Mouse (Mus musculus) hindbrain, postnatal 0 days (tissue): ENCODE measurements around the gene Uvrag. TPM values are rescaled to one million over a fixed set of nuclear protein-coding genes. Genes with fewer than 3 reads are reported as not detected.

Source experiments
- ATAC-seq: fragments of 200-750 bp; cut with Nextera tagmentation; 2 replicates; pipeline ENCODE4 v1.8.0; 2017; ENCODE audit warnings: mild to moderate bottlenecking, moderate TSS enrichment, moderate library complexity
- DNase-seq: peaks from one replicate; pipeline ENCODE4 v3.0.0-alpha.2; 2015; ENCODE audit warnings: low spot score
- H3K27ac ChIP-seq: fragments of 300-500 bp; sonication (generic); 2 replicates; pipeline ENCODE4 v1.5.1; 2014; ENCODE audit warnings: mild to moderate bottlenecking
- H3K27me3 ChIP-seq: fragments of 300-500 bp; sonication (generic); 2 replicates; pipeline ENCODE4 v1.6.1; 2014; ENCODE audit warnings: low read length, mixed read lengths; ENCODE audit not compliant: insufficient read depth
- H3K36me3 ChIP-seq: fragments of 300-500 bp; sonication (generic); 2 replicates; pipeline ENCODE4 v1.6.1; 2014; ENCODE audit warnings: low read length, mixed read lengths; ENCODE audit not compliant: insufficient read depth
- H3K4me1 ChIP-seq: fragments of 300-500 bp; sonication (generic); 2 replicates; pipeline ENCODE4 v1.6.1; 2014; ENCODE audit warnings: antibody characterized with exemption, low read length, mixed read lengths; ENCODE audit not compliant: insufficient read depth
- H3K4me2 ChIP-seq: fragments of 300-500 bp; sonication (generic); 2 replicates; pipeline ENCODE4 v1.6.1; 2014; ENCODE audit warnings: low read depth, mild to moderate bottlenecking, low read length, moderate library complexity, mixed read lengths
- H3K4me3 ChIP-seq: fragments of 300-500 bp; sonication (generic); 2 replicates; pipeline ENCODE4 v1.5.1; 2014; ENCODE audit warnings: low read length
- H3K9ac ChIP-seq: fragments of 300-500 bp; sonication (generic); replicated peaks from 2 replicates; pipeline ENCODE4 v1.6.1; 2014; ENCODE audit warnings: mild to moderate bottlenecking, low read length, moderate library complexity, mixed read lengths
- H3K9me3 ChIP-seq: fragments of 300-500 bp; sonication (generic); 2 replicates; pipeline ENCODE4 v1.6.1; 2016; ENCODE audit warnings: low read length, mixed read lengths
- CTCF ChIP-seq: IDR thresholded peaks from 2 replicates; pipeline ENCODE4 v1.5.1; 2016; ENCODE audit warnings: antibody characterized with exemption, control low read depth, low read depth
- WGBS: fragments of 180-500 bp; shearing (Covaris S2); extraction: QIAGEN DNeasy Blood & Tissue Kit; methylation state at CpG from one replicate; pipeline ENCODE4 v1.1.7; 2014; 5-methylcytosine and 5-hydroxymethylcytosine counted together
- polyA plus RNA-seq: library from polyadenylated mRNA; unstranded; fragments of >200 nt; fragmentation: Nextera tagmentation; extraction: Ambion mirVana; gene quantifications from 2 replicates; pipeline ENCODE4 v1.2.1, GENCODE M21; 2015
- total RNA-seq: library from RNA; depleted of rRNA; stranded (reverse); fragments of >200 nt; gene quantifications from 2 replicates; pipeline ENCODE4 v1.2.3, GENCODE M21; 2014

The Uvrag gene
- total and polyA plus RNA-seq, 2 experiments from 2014 or later: 16.5 to 36.7 TPM

DNA sequence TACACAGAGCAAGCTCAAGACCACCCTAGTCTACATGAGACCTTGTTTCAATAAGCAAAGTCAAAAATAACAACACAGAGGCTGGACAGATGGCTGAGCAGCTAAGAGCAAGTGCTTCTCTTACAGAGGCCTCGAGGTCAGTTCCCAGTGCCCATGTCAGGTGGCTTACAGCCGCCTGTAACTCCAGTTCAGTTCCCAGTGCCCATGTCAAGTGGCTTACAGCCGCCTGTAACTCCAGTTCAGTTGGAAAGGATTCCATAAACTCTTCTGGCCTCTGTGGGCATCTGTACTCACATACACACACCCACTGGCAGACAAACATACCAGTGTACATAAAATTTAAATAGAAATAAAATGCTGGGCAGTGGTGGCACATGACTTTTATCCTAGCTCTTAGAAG, 46.6 kb downstream of the Uvrag start:
- Histone ChIP-seq H3K4me1 (no peaks in the 10 kb centered on the region), H3K36me3 (peaks cover 9% of the 10 kb centered on the region; the same call in 1 of the 2 replicates), H3K9ac (no peak overlapping the region), H3K27me3 (no peaks in the 10 kb centered on the region), H3K4me2 (no peak overlapping the region), H3K9me3 (no peaks in the 10 kb centered on the region), H3K4me3 (no peak overlapping the region), H3K27ac (no peak overlapping the region)
- TF ChIP-seq CTCF: no peak
- ATAC-seq (no peak), DNase-seq (no peak)
- 91% methylated on average over 3 of the region's 3 CpGs for WGBS

DNA sequence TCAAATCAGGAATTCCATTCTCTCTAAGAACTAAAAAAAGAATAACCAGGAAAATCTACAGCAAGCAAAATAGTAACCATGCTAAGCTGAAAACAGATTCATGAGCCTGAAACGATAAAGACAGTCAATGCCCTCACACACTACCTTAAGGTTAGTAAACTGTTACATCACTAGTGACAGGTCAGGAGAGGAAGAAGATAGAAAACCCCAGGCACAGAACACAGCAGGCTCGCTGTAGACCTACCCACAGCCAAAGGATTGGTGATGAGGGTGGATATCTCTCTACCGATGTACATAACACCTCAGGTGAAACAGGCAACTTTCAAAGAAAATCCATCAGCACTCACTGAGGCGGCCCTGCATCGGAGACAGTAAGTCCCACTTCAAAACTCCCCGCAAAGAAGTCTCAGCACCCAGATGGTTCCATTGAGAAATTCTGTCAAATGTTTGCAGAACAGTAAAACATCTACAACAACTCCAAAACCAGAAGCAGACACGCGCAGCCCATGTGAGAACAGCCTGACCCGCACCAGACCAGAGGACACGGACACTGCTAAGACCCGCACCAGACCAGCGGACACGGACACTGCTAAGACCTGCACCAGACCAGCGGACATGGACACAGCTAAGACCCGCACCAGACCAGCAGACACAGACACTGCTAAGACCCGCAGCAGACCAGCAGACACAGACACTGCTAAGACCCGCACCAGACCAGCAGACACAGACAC, 48.9 kb downstream of the Uvrag start:
- ATAC-seq: no peak
- no peak for TF ChIP-seq CTCF
- Histone ChIP-seq H3K4me2 (no peak overlapping the region), H3K27me3 (no peaks in the 10 kb centered on the region), H3K9me3 (no peaks in the 10 kb centered on the region), H3K4me1 (no peaks in the 10 kb centered on the region), H3K36me3 (0 out of 2 replicates have a peak, but pooled peaks cover 2% of the 10 kb centered on the region), H3K9ac (no peak overlapping the region), H3K27ac (no peak overlapping the region), H3K4me3 (no peak overlapping the region)
- DNase-seq: no peak
- 84% methylated on average over 17 of the region's 17 CpGs for WGBS

GRCm38 (mm10) chr7:99089716-99090115, 51.2 kb downstream of the Uvrag start:
- H3K4me2 ChIP-seq: no peak overlapping the region
- no peak overlapping the region for H3K27ac ChIP-seq
- H3K4me3 ChIP-seq: no peak overlapping the region
- WGBS: 81% methylated on average over 4 of the region's 4 CpGs
- ATAC-seq (no peak), DNase-seq (no peak)
- H3K9me3 ChIP-seq: no peaks in the 10 kb centered on the region
- H3K36me3 ChIP-seq: peaks cover 11% of the 10 kb centered on the region; the same call in 1 of the 2 replicates
- TF ChIP-seq CTCF: no peak
- H3K9ac ChIP-seq: no peak overlapping the region
- no peaks in the 10 kb centered on the region for H3K27me3 ChIP-seq
- no peaks in the 10 kb centered on the region for H3K4me1 ChIP-seq

GRCm38 (mm10) chr7:99088576-99089346, 52.2 kb downstream of the Uvrag start:
- Histone ChIP-seq H3K36me3 (peaks cover 11% of the 10 kb centered on the region; the same call in 1 of the 2 replicates), H3K4me1 (no peaks in the 10 kb centered on the region), H3K4me3 (no peak overlapping the region), H3K9ac (no peak overlapping the region), H3K27ac (no peak overlapping the region), H3K27me3 (no peaks in the 10 kb centered on the region), H3K9me3 (no peaks in the 10 kb centered on the region), H3K4me2 (no peak overlapping the region)
- ATAC-seq (no peak), DNase-seq (no peak)
- no peak for TF ChIP-seq CTCF
- WGBS: 88% methylated on average over 10 of the region's 10 CpGs

DNA sequence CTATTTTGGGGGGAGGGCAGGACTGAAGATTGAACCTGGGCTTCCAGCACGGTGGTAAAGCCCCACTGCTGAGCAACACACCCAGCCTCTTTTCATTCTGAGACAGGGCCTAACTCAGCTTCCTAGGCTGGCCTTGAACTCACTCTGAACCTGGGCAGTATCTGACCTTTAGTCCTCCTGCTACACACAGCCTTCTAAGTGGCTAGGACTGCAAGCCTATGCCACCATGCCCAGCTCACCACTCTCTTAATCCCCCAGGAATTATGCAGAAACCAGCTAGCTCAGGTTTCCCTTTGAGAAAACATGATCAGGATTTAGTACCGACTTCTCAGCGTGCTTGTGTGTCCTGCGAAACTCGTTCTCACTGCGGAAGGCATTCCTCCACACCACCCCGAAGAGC, 53.4 kb downstream of the Uvrag start:
- WGBS: 83% methylated on average over 7 of the region's 7 CpGs
- ATAC-seq: no peak
- H3K9ac ChIP-seq: no peak overlapping the region
- no peak for DNase-seq
- no peak overlapping the region for H3K4me3 ChIP-seq
- no peak overlapping the region for H3K27ac ChIP-seq
- no peaks in the 10 kb centered on the region for H3K9me3 ChIP-seq
- peaks cover 11% of the 10 kb centered on the region; the same call in 1 of the 2 replicates for H3K36me3 ChIP-seq
- H3K27me3 ChIP-seq: no peaks in the 10 kb centered on the region
- TF ChIP-seq CTCF: no peak
- H3K4me1 ChIP-seq: no peaks in the 10 kb centered on the region
- no peak overlapping the region for H3K4me2 ChIP-seq

- no peak for DNase-seq
- no peak for TF ChIP-seq CTCF
- Histone ChIP-seq H3K27me3 (no peaks in the 10 kb centered on the region), H3K36me3 (peaks cover 11% of the 10 kb centered on the region; the same call in 1 of the 2 replicates), H3K4me2 (no peak overlapping the region), H3K9me3 (no peaks in the 10 kb centered on the region), H3K27ac (no peak overlapping the region), H3K4me3 (no peak overlapping the region), H3K4me1 (no peaks in the 10 kb centered on the region), H3K9ac (no peak overlapping the region)
- 79% methylated on average over 9 of the region's 9 CpGs for WGBS
- no peak for ATAC-seq
Measured at GRCm38 (mm10) chr7:99086646-99087443, 54.1 kb downstream of the Uvrag start.
